Mouse (Mus musculus) heart, adult 2 months (tissue): ENCODE measurements at regions not wholly inside any gene's neighbourhood (a gene's known extent, or its start where the extent isn't known, plus 50 kb on each side); places are given as distances from the start of the nearest gene placed in this dataset.

Source experiments
- CTCF ChIP-seq: fragments of 200-600 bp; IDR thresholded peaks from 2 replicates; pipeline ENCODE4 v1.8.1; 2022; ENCODE audit warnings: antibody characterized with exemption, mild to moderate bottlenecking, moderate library complexity
- EP300 ChIP-seq: fragments of 200-500 bp; IDR thresholded peaks from 2 replicates; pipeline ENCODE4 v1.6.1; 2011; ENCODE audit warnings: low read depth, low read length, control low read depth; ENCODE audit not compliant: insufficient read depth
- POLR2A ChIP-seq: fragments of 200-500 bp; IDR thresholded peaks from 2 replicates; pipeline ENCODE4 v1.6.1; 2011; ENCODE audit warnings: mild to moderate bottlenecking, low read depth, low read length, control low read depth; ENCODE audit not compliant: insufficient read depth

- TF ChIP-seq CTCF (no peak), POLR2A (no peak), EP300 (no peak)
Observed at GRCm38 (mm10) chr13:10554595-10554994, 193.9 kb upstream of the Chrm3 start.
